Mouse (Mus musculus): ENCODE results near the gene Rassf2.
A peak's percentile ranks its signal among the peaks of the same experiment; 100 is the strongest.

Rassf2 gene

DNA sequence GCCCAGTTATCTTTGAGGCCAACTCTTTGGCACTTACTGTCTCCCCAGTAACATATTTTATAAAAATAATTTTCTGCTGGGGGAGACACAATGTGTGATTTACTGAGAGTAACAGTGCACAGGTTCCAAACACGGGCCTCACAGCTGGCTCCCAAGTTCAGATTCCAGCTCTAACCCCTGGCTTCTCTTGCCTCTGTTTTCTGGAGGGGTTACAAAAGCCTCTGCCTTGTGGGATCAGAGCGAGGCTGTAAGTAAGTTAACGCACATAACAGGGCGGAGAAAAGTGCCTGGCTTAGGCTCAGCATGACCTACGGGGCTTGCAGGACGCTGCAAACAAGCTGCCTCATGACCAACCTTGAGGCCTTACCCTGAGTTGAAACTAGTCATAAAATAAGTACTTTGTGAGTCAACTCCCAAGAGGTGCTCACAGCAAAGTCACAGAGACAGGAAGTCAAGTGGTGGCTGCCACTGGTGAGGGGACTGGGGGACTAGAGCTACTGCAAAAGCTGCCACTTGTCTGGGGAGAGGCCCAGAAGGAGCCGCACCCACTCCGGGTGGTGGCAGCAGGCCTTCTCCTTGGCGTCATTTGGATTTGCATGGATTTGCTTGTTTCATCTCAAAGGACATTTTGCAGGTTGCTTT, 25.4 kb downstream of the Rassf2 start:
- peak; percentile 41 for DNase-seq

DNA sequence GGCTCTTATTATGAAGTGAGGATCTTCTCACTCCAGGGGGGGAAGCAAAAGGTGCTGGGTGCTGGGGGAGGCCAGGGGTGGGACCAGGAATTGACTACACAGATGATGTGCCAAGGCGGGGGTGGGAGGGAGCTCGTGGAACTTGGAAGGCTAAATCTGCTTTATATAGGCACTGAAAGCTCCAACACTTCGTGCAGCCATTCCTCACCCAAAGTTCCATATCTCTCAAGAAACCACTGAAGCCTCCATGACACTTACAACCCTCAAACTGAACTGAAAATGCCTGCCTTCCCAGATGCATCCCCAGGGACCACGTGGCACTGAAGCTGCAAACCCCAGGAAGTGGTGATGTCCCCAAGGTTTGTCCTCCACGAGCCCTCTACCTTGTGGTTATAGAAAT, 26.1 kb downstream of the Rassf2 start:
- DNase-seq, result no peak

DNA sequence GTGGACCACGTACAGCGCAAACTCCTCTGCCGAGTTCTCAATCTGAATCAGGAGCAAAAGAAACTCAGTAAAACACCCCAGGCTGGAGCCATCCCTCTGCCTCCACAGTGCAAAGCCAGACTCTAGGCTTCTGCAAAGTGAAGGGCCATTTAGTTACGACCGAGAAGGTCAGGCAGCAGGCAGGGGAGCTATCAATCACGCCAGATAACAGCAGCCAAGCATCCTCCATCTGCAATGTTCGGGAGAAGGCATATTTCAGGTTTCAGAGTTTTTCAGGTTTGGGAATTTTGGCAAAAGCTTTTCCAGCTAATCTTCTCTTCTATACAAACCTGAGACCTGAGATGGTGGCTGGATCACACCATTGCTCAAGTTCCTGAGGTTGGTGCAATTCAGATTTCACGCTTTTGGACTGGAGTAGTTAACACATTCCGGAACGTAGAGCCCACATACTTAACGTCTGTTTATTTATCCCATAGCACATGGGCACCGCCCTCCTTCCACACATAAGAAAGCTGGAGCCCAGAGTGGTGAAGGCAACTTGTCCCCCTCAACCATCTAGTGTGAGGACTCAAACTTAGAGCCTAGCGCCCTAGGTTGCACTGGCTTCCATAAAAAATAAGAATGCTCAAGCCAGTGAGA, 28.2 kb downstream of the Rassf2 start:
- no peak for DNase-seq

DNA sequence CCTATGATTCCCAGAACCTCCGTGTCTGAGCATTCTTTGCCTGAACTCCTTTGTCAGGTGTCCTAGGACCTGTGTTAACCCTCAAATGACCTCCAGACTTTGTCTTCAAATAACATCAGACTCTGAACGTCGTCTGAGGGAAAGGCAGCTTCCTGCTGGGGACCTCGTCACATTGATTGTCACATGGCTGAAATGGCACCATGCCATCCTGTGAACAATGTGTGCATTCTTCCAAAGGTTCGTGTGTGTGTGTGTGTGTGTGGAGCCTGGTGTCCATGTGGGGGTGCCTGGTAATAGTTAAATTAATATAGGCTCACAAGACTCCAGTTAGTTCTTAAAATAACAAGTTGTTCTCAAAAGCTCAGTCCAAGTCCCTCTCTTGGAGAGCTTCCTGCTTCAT, 32.7 kb downstream of the Rassf2 start:
- no peak for DNase-seq

DNA sequence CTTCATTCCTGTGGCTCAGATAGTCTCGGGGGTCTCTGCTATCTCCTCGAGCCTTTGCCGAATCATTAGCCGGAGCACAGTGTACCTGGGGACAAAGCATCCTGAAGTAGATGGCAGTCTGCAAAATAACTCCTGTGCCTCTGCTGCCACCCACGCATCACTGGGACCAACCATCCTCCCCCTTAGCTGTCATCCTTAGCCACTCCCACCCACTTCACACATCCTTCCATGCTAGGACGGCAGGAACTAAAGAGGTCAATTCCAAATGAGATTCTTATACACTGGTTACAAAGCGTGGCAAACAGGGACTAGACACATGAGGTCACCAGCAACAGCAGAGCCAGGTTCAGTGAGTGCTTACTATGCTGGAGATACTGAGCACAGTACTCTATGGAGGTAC, 33.7 kb downstream of the Rassf2 start:
- no peak for DNase-seq

DNA sequence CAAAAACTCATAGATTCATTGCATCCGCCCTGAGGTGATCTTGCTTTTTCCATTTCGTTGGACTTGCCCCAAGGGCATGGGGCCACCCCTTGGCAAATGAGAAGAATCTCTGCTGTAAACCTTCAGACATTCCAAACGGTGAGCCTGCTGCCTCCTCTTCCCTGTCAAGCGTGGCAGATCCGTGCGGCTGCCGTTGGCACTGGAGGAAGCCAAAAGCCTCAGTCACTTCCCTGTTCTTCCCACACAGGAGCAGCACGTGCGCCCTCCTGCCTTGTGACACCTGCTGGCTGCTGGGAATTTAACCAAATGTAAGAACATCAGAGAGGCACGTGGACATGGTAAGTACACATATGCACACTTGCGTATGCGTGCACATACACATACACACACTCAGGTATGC, 34.3 kb downstream of the Rassf2 start:
- DNase-seq, result no peak

DNA sequence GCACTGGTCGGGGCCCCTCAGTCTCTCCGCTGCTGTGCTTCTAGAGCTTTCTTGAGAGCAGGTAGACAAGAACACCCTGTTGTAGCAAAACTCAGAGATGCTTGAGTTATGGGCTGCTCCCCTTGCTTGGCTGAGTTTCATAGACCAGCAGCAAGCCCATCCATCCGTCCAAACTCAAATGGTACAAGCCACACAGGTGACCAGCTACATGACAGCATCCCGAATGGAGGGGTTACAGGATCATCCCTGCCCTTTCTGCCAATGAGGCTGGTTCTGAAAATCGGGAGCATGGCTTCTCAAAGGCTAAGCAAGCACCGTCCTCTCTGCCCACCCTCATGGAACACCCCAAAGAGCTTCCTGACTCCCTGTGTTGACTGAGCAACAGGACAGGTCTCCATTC, 35.1 kb downstream of the Rassf2 start:
- no peak for DNase-seq

DNA sequence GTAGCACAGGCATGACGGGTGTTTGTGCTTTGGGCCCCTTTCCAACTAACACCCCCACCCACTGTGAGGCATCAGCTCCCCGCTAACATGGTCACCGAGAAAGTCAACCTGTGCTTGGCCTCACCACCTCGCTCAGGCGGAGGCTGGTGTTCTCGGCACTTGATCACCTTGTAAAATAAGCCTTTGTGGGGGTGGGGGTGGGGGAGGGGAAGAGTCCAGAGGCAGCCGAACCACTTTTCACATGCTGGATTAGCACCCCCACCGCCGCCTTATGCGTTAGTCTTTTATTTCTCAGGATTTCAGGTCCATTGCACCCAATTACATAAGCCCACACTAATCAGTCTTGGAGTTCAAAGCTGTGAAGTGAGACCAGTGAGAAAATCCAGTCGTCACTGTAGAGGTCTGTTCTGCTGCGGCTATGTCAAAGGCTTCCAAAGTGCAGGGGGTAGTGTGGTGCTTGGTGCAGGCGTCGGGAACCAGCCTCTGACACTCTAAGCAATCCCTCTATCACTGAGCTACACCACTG, 36.4 kb downstream of the Rassf2 start:
- no peak for DNase-seq

DNA sequence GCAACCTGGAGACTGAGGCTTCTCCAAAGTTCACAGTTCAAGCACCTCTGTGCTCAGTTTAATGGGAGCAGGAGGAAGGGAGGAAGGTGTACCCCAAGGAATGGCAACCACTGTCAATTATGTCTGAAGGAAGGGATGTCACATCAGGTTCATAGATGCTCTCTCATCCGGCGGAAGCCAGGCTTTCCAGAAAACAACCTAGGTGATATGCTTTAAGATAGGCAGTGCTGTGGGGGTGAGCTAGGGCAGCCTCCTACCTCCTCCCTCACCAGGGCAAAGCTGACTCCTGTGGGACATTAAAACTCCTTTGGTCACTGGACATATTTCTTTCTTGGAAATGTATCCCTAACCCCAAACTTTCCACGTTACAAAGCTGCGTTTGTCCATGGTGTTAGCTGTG, 36.9 kb downstream of the Rassf2 start:
- no peak for DNase-seq

DNA sequence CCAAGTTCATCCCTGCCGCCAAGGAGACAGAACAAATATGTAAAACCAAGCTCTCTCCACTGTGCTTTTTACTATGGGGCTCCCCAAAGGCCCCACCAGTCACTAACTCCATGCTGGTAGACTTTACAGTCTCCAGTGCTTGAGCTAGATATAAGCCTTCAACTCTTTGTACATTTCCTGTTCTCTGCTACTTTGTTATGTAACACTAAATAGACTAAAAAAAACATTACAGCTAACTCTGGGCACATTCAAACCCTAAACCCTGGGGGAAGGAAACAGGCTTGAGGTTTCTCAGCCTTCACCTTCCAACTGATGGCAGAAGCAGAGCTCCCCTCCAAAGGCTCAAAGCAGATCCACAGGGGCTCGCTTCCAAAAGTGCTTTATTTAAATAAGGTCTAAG, 37.6 kb downstream of the Rassf2 start:
- no peak for DNase-seq

DNA sequence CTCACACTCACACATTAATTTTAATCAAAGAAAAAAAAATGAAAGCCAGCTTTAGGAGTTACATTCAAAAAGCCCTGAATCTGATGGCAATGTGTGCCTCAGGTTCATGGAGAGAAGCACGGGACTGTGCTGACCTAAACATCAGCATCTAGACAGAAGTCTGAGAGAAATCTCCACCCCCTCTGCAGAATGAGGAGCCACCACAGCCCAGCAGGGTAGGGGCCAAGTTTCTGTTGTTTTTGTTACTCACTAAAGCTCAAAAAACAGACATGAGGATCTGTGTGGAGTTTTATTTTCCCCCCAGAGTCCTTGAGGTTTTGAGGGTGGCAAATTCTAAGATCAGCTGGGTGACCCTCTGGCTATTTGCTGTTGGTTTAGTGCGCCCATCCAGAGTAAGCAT, 41.5 kb downstream of the Rassf2 start:
- DNase-seq, result no peak

DNA sequence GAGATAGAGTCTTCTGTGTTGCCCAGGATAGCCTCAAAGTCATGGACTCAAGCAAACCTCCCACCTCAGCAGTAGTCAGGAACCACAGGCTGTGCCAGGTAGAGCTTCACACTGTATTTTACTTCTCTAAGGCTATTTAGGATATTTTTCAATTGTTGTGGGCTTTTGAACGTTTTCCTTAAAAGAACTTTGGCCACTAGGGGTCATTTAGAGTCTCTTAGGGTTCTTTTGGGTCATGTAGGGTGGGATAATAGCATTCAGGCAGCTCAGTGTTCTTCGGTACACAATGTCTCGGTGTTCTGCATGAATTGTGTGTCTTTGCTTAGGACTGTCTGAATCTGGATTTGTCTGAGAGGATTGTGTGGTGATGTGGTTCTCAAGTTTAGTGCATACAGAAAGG, 42.1 kb downstream of the Rassf2 start:
- peak; percentile 1 for DNase-seq

DNA sequence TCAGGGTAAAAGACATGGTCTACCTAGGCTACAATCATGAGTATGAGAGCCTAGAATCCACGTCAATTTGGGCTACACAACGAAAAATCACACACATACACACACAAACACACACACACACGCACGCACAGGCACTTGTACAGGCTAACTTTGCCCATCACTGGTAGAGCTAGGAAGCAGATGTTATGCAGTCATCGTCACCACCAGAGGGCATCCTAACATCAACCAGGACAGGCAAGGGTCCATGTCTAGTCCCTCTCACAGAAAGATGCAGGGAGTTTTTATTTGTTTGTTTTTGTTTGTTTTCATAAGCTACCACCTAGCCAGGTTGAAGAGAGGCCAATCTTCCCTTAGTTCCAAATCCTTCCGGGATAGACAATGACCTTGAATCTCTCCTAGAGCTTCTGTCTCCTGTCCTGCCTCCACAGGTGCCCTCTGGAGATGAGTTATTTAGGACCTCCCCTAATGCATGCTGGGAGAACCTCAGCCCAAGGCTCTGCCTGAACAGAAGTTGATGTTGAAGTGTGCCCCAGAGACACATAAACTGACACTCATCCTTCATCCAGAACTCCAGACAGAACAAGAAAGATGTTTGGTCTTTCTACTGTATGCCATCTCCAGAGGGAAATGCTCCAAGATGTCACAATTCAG, 47.4 kb downstream of the Rassf2 start:
- DNase-seq, result peak; percentile 79

DNA sequence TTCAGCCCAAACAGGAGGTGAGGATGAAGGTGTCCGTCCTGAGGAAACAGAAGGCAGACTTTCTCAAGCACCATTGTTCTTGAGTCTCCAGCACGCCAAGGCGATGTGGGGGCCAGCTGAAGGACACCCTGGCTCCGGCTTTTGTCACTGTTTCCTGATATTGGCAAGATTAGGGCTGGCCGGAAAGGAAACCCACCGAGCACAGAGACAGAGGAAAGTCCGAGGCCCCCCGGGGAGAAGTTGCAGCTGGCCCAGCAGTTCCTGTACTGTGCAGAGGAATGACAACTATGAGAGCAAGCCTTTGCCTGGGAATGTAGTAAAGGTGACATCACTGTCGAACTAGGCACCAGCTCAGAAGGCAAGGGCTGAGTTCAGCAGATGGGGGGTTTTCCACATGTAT, 49.2 kb downstream of the Rassf2 start:
- DNase-seq, result peak; percentile 65

DNA sequence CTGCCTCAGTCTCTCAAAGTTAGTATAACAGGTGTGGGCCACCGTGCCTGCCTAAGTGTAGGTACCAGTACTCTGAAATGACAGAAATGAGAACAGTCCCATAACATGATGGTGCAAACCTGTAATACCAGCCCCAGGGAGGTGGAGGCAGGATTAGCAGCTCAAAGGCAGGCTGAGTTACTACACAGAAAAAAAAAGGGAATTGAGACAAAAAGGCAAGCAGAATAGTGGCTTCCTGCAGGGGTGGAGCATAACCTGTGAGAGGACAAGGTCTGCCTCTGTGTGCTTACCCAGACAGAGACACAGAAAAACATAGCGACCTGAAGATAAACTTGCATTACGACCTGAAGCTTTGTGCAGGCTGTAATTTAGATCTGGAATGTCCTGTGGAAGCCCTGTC, 53.4 kb downstream of the Rassf2 start:
- DNase-seq, result no peak

DNA sequence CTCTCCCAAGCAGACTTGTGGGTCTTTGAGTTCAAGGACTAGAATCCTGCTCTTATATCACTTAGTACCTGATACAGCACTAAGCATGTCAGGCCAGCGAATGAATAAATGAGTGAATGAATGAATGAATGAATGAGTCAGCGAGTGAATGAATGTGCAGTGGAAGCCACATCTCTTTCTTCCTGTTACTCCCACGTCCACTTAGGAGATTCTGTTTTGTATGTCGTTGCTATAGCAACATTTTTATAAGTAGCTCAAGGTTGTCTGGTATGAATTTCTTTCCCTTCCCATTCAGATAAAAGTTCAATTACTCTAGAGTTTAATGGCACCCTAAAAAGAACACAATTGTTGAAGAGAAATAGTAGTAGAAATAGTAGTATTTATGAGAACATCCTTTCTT, 59.0 kb downstream of the Rassf2 start:
- DNase-seq, result no peak

DNA sequence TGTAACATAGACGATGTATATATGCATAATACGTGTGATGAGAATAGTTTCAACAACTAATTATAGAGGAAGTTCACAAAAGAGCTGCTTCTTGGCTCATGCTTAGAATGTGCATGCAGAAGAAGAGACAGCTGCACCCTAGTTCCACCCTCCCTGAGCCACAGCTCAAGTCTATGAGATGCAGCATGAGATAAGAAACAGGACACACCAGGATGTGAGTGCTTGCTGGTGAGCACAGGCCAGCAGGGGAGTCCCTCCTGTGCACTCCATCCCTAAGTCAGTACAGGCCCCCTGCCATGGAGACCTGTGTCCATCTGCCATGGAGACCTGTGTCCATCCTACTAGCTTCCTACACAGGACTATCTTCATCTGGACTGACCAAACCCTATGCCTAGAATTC, 59.5 kb downstream of the Rassf2 start:
- DNase-seq, result no peak

DNA sequence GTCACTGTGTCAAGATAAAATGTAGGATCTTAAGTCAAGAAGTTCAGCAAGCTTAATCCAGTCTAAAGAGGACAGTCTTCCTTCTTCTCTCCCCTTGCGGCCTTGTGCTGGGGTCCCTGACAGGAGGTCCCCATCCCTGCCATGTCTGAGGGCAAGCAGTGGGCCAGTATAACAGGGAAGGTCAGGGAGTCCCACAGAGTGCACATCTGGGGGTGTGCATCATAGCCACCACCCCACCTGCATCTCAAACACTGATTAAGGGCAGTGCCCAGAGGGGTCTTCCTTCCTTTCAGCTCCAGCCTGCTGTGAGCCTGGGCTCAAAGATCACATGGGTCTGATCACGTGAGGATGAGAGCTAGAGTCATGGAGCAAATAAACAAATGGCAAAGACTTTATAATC, 68.4 kb downstream of the Rassf2 start:
- no peak for DNase-seq

DNA sequence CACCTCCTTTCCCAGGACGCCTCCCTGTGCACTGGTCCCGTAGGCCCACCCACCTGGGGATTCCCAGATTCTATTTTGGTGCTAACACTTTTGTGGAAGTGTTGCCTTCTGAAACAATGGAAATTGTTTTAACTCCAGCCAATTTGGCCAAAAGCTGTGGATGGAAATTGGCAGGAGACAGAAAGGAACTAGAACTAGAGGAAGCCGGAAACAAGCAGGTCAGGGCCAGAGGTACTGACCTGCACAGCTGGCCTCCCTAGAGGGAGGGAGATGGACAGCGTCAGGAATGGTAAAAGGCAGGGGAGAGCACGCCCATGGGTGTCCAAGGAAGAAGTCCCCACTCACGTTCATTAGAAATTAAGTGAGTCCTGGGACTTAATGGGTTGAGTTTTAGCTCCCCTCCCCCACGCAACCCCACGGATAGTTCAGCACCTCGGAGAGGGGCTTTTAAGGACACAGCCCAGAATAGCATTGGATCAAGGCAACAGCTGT, 72.3 kb downstream of the Rassf2 start:
- DNase-seq, result no peak

DNA sequence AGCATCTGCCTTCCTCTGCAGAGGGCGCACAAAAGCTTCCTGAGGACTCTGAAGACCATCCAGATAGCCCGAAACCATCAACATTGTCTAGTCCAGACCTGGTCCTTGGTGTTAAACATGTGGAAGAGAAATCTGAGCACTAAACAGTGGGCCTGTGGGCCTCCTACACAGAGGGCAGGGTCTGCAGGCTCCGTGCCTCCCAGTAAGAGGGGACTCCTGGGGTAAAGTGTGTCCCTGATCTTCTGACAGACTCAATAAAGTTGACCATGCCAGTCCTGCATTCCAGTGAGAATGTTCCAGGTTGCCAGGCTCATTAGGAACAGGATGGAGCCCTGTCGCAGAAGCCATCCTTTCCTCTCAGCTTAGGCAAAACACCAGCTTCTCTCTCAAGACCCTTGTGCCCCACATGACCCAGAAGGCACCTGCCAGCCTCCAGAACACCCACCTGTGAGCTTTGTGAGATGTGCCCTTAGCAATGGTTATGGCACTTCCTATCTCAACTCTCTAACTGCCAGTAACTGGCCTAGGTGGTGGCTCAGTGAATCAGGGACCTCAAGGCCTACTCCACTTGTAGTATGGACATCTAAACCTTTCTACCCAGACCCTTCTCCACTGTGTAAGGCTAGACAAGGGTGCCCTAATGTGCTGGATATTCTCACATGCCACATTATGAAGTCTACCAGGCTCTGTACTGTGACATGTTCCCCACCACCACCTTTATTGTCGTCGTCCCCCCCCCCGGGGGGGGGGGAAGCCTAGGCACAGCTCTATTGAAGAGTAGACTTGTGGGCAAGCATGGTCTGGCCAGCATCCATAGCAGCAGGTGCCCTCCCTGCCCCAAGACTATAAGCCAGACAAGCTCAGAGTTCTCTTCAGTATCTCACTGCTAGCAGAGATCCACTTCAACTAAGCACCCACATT, 73.5 kb downstream of the Rassf2 start:
- no peak for DNase-seq

DNA sequence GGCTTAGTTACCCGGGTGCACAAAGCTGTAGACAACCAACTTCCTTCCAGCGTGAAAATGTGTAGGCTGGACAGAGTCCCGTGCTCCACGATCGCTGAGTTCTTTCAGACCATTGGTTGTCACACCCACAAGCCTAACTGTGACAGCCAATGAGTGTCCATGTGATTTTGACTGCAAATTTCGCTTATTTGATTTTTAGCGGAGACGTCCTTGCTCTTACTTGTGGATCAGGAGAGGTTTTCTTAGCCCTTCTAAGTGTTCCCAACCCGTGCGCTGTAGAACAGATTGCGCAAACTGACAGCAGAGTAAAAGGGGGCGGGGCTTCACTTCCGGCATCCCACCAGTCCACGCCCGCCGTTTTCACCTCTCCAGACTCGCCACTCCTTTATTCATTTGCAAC, 74.8 kb downstream of the Rassf2 start:
- DNase-seq, result peak; percentile 69

DNA sequence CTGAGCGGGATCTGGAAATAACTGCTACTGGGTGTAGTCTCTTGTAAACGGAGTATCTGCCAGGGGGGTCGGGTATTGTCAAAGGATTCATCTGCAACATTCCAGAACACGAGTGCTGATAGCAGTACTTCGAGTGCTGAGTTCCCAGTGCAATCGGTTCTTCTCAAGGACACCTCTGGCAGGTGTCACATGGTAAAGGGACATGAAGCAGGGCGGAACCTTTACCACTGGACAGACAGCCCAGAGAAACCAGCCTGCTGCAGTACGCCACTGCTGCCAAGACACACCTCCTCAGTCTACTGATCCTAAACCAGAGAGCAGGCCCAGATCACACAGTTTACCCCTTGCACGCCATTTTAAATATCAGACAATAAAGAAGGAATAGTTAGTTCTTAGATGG, 75.2 kb downstream of the Rassf2 start:
- peak; percentile 46 for DNase-seq

DNA sequence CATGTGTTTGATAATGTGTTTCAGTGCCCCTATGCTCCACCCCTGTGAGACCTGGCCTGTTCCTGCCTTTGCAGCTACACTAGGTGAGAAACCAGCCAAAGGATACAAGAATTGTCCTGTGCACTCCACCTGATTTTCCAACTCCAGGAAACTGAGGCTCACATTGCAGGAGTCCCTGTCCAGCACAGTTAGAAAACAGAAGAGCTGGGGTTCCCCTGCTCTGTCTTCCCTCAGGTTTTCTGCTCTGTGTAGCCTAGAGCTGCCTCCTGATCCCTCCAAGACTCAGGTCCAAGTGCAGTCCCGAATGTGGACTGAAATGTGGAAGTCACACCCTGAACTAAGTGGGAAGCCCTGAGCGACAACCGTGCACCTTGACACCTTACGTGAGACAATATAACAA, 76.3 kb downstream of the Rassf2 start:
- no peak for DNase-seq

Measured in lung, postnatal 10 days (tissue).